Mouse (Mus musculus) hindbrain, embryonic 13.5 days (tissue): ENCODE data around the gene Theg. TPM values are rescaled to one million over a fixed set of nuclear protein-coding genes. Genes with fewer than 3 reads are reported as not detected.
A peak's percentile ranks its signal among the peaks of the same experiment; 100 is the strongest.

Experiments
- ATAC-seq: fragments of 200-750 bp; cut with Nextera tagmentation; 2 replicates; pipeline ENCODE4 v1.8.0; 2017; ENCODE audit warnings: moderate TSS enrichment; ENCODE audit not compliant: low FRiP score
- H3K27ac ChIP-seq: fragments of 300-500 bp; sonication (generic); 2 replicates; pipeline ENCODE4 v1.5.1; 2015; ENCODE audit warnings: inconsistent platforms, mild to moderate bottlenecking, moderate library complexity
- H3K27me3 ChIP-seq: fragments of 300-500 bp; sonication (generic); 2 replicates; pipeline ENCODE4 v1.6.1; 2015; ENCODE audit warnings: mild to moderate bottlenecking, inconsistent platforms
- H3K36me3 ChIP-seq: fragments of 300-500 bp; sonication (generic); 2 replicates; pipeline ENCODE4 v1.6.1; 2015; ENCODE audit warnings: mild to moderate bottlenecking, inconsistent platforms
- H3K4me1 ChIP-seq: fragments of 300-500 bp; sonication (generic); replicated peaks from 2 replicates; pipeline ENCODE4 v1.6.1; 2015; ENCODE audit warnings: inconsistent platforms
- H3K4me2 ChIP-seq: fragments of 300-500 bp; sonication (generic); 2 replicates; pipeline ENCODE4 v1.6.1; 2015; ENCODE audit warnings: inconsistent platforms, mild to moderate bottlenecking, moderate library complexity
- H3K4me3 ChIP-seq: fragments of 300-500 bp; sonication (generic); 2 replicates; pipeline ENCODE4 v1.5.1; 2015; ENCODE audit warnings: mild to moderate bottlenecking, inconsistent platforms
- H3K9ac ChIP-seq: fragments of 300-500 bp; sonication (generic); 2 replicates; pipeline ENCODE4 v1.6.1; 2015; ENCODE audit warnings: mild to moderate bottlenecking, inconsistent platforms
- H3K9me3 ChIP-seq: fragments of 300-500 bp; sonication (generic); 2 replicates; pipeline ENCODE4 v1.6.1; 2016; ENCODE audit warnings: inconsistent platforms
- WGBS: fragments of 180-500 bp; shearing (Covaris S2); methylation state at CpG from one replicate; pipeline ENCODE4 v1.1.7; 2015; 5-methylcytosine and 5-hydroxymethylcytosine counted together
- polyA plus RNA-seq: library from polyadenylated mRNA; unstranded; fragments of >200 nt; fragmentation: Nextera tagmentation; extraction: Ambion mirVana; gene quantifications from 2 replicates; pipeline ENCODE4 v1.2.1, GENCODE M21; 2015

The Theg gene
- polyA plus RNA-seq, 1 experiment from 2014 or later: not detected

GRCm38 (mm10) chr10:79538873-79539272, 48.3 kb downstream of the Theg start:
- 85% methylated on average over 4 of the region's 4 CpGs for WGBS
- Histone ChIP-seq H3K27me3 (peaks cover 13% of the 10 kb centered on the region; the same call in 1 of the 2 replicates), H3K4me1 (peaks cover 2% of the 10 kb centered on the region; the same call in 1 of the 2 replicates), H3K4me3 (no peak overlapping the region), H3K9ac (no peak overlapping the region), H3K4me2 (no peak overlapping the region), H3K36me3 (peaks cover 65% of the 10 kb centered on the region), H3K27ac (no peak overlapping the region), H3K9me3 (no peaks in the 10 kb centered on the region)
- no peak for ATAC-seq

GRCm38 (mm10) chr10:79538323-79538722, 48.8 kb downstream of the Theg start:
- H3K27me3 ChIP-seq: peaks cover 13% of the 10 kb centered on the region; the same call in 1 of the 2 replicates
- no peaks in the 10 kb centered on the region for H3K9me3 ChIP-seq
- WGBS: 87% methylated on average over 3 of the region's 3 CpGs
- no peak overlapping the region for H3K27ac ChIP-seq
- no peak overlapping the region for H3K4me3 ChIP-seq
- H3K4me2 ChIP-seq: no peak overlapping the region
- H3K9ac ChIP-seq: no peak overlapping the region
- ATAC-seq: no peak
- peaks cover 6% of the 10 kb centered on the region for H3K4me1 ChIP-seq
- peaks cover 60% of the 10 kb centered on the region for H3K36me3 ChIP-seq

GRCm38 (mm10) chr10:79537781-79538180, 49.4 kb downstream of the Theg start:
- Histone ChIP-seq H3K4me2 (no peak overlapping the region), H3K9ac (no peak overlapping the region), H3K27ac (no peak overlapping the region), H3K36me3 (peaks cover 54% of the 10 kb centered on the region), H3K27me3 (peaks cover 15% of the 10 kb centered on the region; the same call in 1 of the 2 replicates), H3K4me3 (no peak overlapping the region), H3K4me1 (peaks cover 11% of the 10 kb centered on the region), H3K9me3 (no peaks in the 10 kb centered on the region)
- no peak for ATAC-seq
- WGBS: 82% methylated on average over 2 of the region's 2 CpGs

GRCm38 (mm10) chr10:79537271-79537670, 49.9 kb downstream of the Theg start:
- Histone ChIP-seq H3K27ac (no peak overlapping the region), H3K27me3 (peaks cover 20% of the 10 kb centered on the region; the same call in 1 of the 2 replicates), H3K4me1 (peaks cover 16% of the 10 kb centered on the region), H3K9ac (no peak overlapping the region), H3K9me3 (no peaks in the 10 kb centered on the region), H3K4me3 (no peak overlapping the region), H3K4me2 (no peak overlapping the region), H3K36me3 (peaks cover 49% of the 10 kb centered on the region)
- ATAC-seq: no peak
- WGBS: 91% methylated on average over 7 of the region's 7 CpGs

- no peak for ATAC-seq
These were observed 50.6 kb downstream of the Theg start for GRCm38 (mm10) chr10:79536461-79537080.

GRCm38 (mm10) chr10:79535431-79535830, 51.7 kb downstream of the Theg start:
- Histone ChIP-seq H3K36me3 (peaks cover 31% of the 10 kb centered on the region), H3K4me3 (no peak overlapping the region), H3K27me3 (peaks cover 20% of the 10 kb centered on the region; the same call in 1 of the 2 replicates), H3K4me2 (no peak overlapping the region), H3K27ac (no peak overlapping the region), H3K4me1 (peaks cover 16% of the 10 kb centered on the region), H3K9me3 (no peaks in the 10 kb centered on the region), H3K9ac (no peak overlapping the region)
- WGBS: 64% methylated on average over 1 of the region's 1 CpGs
- no peak for ATAC-seq

More at GRCm38 (mm10) chr10:79536461-79537080, 50.6 kb downstream of the Theg start:
- Histone ChIP-seq H3K9me3 (no peaks in the 10 kb centered on the region), H3K27me3 (peaks cover 20% of the 10 kb centered on the region; the same call in 1 of the 2 replicates), H3K36me3 (peaks cover 42% of the 10 kb centered on the region), H3K27ac (no peak overlapping the region), H3K9ac (no peak overlapping the region), H3K4me2 (no peak overlapping the region), H3K4me3 (no peak overlapping the region), H3K4me1 (peaks cover 16% of the 10 kb centered on the region)
- WGBS: 80% methylated on average over 12 of the region's 12 CpGs

GRCm38 (mm10) chr10:79534426-79534825, 52.7 kb downstream of the Theg start:
- 88% methylated on average over 2 of the region's 2 CpGs for WGBS
- no peak overlapping the region for H3K27ac ChIP-seq
- no peak overlapping the region for H3K4me3 ChIP-seq
- peak; percentile 7; the same call in 1 of the 2 replicates for ATAC-seq
- peaks cover 20% of the 10 kb centered on the region; the same call in 1 of the 2 replicates for H3K27me3 ChIP-seq
- no peak overlapping the region for H3K4me2 ChIP-seq
- H3K9me3 ChIP-seq: no peaks in the 10 kb centered on the region
- H3K36me3 ChIP-seq: peaks cover 21% of the 10 kb centered on the region
- no peak overlapping the region for H3K9ac ChIP-seq
- peaks cover 16% of the 10 kb centered on the region for H3K4me1 ChIP-seq

GRCm38 (mm10) chr10:79533126-79533911, 53.8 kb downstream of the Theg start, which contains the start of gene Plpp2:
Plpp2 (minus strand) TSS chr10:79533796.
- Histone ChIP-seq H3K9me3 (no peaks in the 10 kb centered on the region), H3K4me2 (peak within 1 kb of the TSS; percentile 94), H3K9ac (peak within 1 kb of the TSS; percentile 77), H3K27ac (no peak within 1 kb of the TSS), H3K27me3 (peaks cover 20% of the 10 kb centered on the region; the same call in 1 of the 2 replicates), H3K36me3 (peaks cover 10% of the 10 kb centered on the region), H3K4me1 (peaks cover 16% of the 10 kb centered on the region), H3K4me3 (peak within 1 kb of the TSS; percentile 55)
- under 1% methylated on average over 52 of the region's 52 CpGs for WGBS
- peak; percentile 53 for ATAC-seq

GRCm38 (mm10) chr10:79532678-79533077, 54.5 kb downstream of the Theg start:
- H3K9ac ChIP-seq: peak overlapping the region; percentile 77; the same call in 1 of the 2 replicates
- peaks cover 16% of the 10 kb centered on the region for H3K4me1 ChIP-seq
- 31% methylated on average over 3 of the region's 3 CpGs for WGBS
- H3K9me3 ChIP-seq: no peaks in the 10 kb centered on the region
- peaks cover 6% of the 10 kb centered on the region; the same call in 1 of the 2 replicates for H3K36me3 ChIP-seq
- peaks cover 20% of the 10 kb centered on the region; the same call in 1 of the 2 replicates for H3K27me3 ChIP-seq
- peak overlapping the region; percentile 94 for H3K4me2 ChIP-seq
- no peak overlapping the region for H3K27ac ChIP-seq
- ATAC-seq: peak; percentile 8; the same call in 1 of the 2 replicates
- peak overlapping the region; percentile 55 for H3K4me3 ChIP-seq

- no peak for ATAC-seq
- Histone ChIP-seq H3K27me3 (peaks cover 20% of the 10 kb centered on the region; the same call in 1 of the 2 replicates), H3K4me2 (no peak overlapping the region), H3K36me3 (peaks cover 11% of the 10 kb centered on the region), H3K9ac (no peak overlapping the region), H3K4me3 (no peak overlapping the region), H3K27ac (no peak overlapping the region), H3K9me3 (no peaks in the 10 kb centered on the region), H3K4me1 (peaks cover 16% of the 10 kb centered on the region)
- 87% methylated on average over 3 of the region's 3 CpGs for WGBS
These were observed 55.5 kb downstream of the Theg start for GRCm38 (mm10) chr10:79531593-79531992.

- Histone ChIP-seq H3K27ac (no peak overlapping the region), H3K4me3 (no peak overlapping the region), H3K9ac (no peak overlapping the region), H3K4me1 (peaks cover 16% of the 10 kb centered on the region), H3K27me3 (peaks cover 20% of the 10 kb centered on the region; the same call in 1 of the 2 replicates), H3K9me3 (no peaks in the 10 kb centered on the region), H3K4me2 (no peak overlapping the region), H3K36me3 (peaks cover 18% of the 10 kb centered on the region)
- 95% methylated on average over 13 of the region's 13 CpGs for WGBS
- ATAC-seq: no peak
These were observed 56.4 kb downstream of the Theg start for GRCm38 (mm10) chr10:79530721-79531120.

GRCm38 (mm10) chr10:79530241-79530640, 56.9 kb downstream of the Theg start:
- no peak overlapping the region for H3K27ac ChIP-seq
- 68% methylated on average over 8 of the region's 8 CpGs for WGBS

More at GRCm38 (mm10) chr10:79530241-79530640, 56.9 kb downstream of the Theg start:
- no peak for ATAC-seq
- H3K4me3 ChIP-seq: no peak overlapping the region
- H3K9ac ChIP-seq: no peak overlapping the region
- peaks cover 16% of the 10 kb centered on the region for H3K4me1 ChIP-seq
- no peak overlapping the region for H3K4me2 ChIP-seq
- peaks cover 20% of the 10 kb centered on the region; the same call in 1 of the 2 replicates for H3K27me3 ChIP-seq
- peaks cover 21% of the 10 kb centered on the region for H3K36me3 ChIP-seq
- H3K9me3 ChIP-seq: no peaks in the 10 kb centered on the region
